Comparison of ENCODE assay signal across 24 mouse cellular contexts in genomic region chr6:64797600-64797999, GRCm38 (mm10).
"Had no signal": no experiment of that assay in that cellular context is flagged by ENCODE, and none has a peak within 500 bp of the region (broad histone marks: within the 10 kb centered on the region; RNA-seq: fewer than 3 reads in every experiment).

No protein-coding gene starts in this region.

- H3K9me3 ChIP-seq: heart, embryonic 10.5 days; heart, embryonic 12.5 days; hindbrain, embryonic 10.5 days; intestine, embryonic 15.5 days; limb, embryonic 13.5 days; limb, embryonic 15.5 days; liver, embryonic 12.5 days had no signal

- ATAC-seq: inflammation-experienced regulatory T-cells, adult 6 months; intestine, embryonic 15.5 days; intestine, postnatal 0 days; liver, embryonic 12.5 days had no signal

- H3K27ac ChIP-seq: gastrocnemius, adult 2 months; heart, embryonic 10.5 days; hindbrain, embryonic 10.5 days; hindbrain, embryonic 14.5 days; intestine, embryonic 15.5 days; layer of hippocampus, adult 2 months; limb, embryonic 13.5 days; limb, embryonic 15.5 days; liver, embryonic 12.5 days had no signal

- H3K4me1 ChIP-seq: heart, embryonic 10.5 days; heart, embryonic 12.5 days; intestine, embryonic 15.5 days; liver, embryonic 12.5 days had no signal

- DNase-seq: gastrocnemius, adult 2 months; gastrocnemius, postnatal 10 days; gastrocnemius, postnatal 25 days; heart, adult 18-20 months; heart, postnatal 10 days; heart, postnatal 4 days; kidney, adult 18-20 months; kidney, adult 8-10 months; kidney, postnatal 10 days; kidney, postnatal 25 days; kidney, postnatal 4 days; layer of hippocampus, postnatal 36 days; left cerebral cortex, postnatal 4 days had no signal

- H3K36me3 ChIP-seq: heart, embryonic 10.5 days; heart, embryonic 12.5 days; hindbrain, embryonic 10.5 days; intestine, embryonic 15.5 days; limb, embryonic 13.5 days; limb, embryonic 15.5 days; liver, embryonic 12.5 days had no signal

- H3K27me3 ChIP-seq: intestine, embryonic 15.5 days; limb, embryonic 15.5 days had no signal

- H3K4me3 ChIP-seq: gastrocnemius, adult 2 months; heart, embryonic 10.5 days; heart, embryonic 12.5 days; hindbrain, embryonic 10.5 days; intestine, embryonic 15.5 days; layer of hippocampus, adult 2 months; limb, embryonic 13.5 days; limb, embryonic 15.5 days; liver, embryonic 12.5 days had no signal

- H3K9ac ChIP-seq: heart, embryonic 12.5 days; hindbrain, embryonic 14.5 days; intestine, embryonic 15.5 days; limb, embryonic 13.5 days; limb, embryonic 15.5 days; liver, embryonic 12.5 days had no signal

- H3K4me2 ChIP-seq: heart, embryonic 12.5 days; hindbrain, embryonic 14.5 days; intestine, embryonic 15.5 days; limb, embryonic 13.5 days; limb, embryonic 15.5 days; liver, embryonic 12.5 days had no signal
